Mouse (Mus musculus): ENCODE results near the gene Cad.
"Not testable (repeated sequence)": the region's sequence is repeated elsewhere in the genome, so short reads cannot be mapped to it uniquely, and the experiment has no call there.

The Cad gene

DNA sequence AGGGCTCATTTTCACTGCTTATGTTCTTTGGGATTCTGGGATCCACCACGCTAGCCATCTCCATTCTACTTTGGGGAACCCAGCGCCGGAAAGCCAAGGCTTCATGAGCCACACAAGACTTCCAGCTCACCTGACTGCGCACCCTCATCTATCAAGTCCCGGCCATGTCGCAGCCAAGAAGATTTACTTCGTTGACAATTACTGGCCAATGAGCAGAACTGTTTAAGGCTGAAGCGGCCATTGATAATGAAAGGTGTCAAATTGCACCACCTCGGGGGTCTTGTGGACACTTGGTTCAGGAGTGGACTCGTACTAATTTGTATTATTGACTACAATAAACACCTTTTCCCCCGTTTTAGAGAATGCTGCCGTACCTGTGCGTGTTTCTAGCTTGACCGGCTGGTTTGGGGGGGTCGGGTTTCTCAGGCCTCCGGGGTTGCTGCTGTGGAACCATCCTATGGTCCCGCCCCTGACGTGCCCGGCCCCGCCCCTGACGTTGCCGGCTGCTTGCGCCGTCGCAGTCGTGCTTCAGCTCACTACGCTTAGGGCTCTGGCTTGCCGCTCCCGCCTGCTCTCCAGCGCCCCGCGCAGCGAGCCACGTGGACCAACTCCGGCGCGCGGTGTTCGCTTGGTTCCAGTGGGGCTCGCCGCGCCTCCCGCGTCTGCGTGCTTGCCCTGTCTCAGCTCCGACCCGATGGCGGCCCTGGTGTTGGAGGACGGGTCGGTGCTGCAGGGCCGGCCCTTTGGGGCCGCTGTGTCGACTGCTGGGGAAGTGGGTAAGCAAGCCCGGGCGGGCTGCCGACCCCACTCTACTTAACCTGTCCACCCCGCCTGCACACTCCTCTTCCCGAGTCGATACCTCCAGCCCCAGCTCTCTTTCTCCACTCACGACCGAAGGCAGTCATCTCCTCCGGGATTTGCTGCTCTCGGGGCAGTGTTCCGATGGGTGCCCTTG, at the start of gene Cad:
TSS of gene Cad (plus strand) at position 520 of the 955 bp plus-strand sequence.
- DNase-seq (ENCODE audit: low spot score) = peak; percentile 94

DNA sequence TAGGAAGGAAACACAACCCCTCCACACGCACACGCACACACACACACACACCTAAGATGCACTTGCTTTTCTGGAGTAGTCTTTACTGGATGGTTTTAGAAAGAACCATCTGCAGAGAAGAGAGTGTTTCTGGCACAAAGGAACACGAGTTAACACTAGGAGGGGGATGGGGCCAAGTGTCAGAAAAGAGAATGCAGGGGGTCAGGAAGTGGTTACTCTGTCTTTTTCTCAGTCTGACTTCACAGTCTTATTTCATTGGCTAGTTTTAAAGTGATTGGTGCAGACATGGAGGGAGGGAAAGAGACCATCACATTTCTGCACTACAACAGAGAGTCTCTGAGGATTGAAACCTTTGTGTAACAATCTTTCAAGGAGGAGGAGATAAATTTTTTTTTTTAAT, 41.8 kb upstream of the Cad start:
- no peak for DNase-seq (ENCODE audit: low spot score)

DNA sequence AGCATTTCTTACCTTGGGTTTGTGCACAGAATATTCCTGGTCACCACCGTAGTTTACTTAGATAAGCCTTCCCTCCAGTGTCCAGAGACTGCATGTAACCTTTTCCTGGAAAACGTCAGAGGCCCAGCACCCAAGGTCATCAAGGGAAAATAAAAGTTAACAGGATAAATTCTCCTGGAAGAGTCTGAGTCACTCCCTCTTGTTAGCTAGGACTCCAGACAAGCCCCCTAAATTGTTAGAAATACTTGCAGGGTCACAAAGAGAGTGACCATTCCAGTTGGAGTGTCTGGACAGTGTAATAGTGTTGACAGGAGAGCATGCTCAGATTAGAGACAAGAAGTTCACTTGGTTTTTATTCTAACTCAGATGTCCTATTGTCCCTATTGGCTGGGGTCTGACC, 38.7 kb upstream of the Cad start:
- DNase-seq (ENCODE audit: low spot score) = no peak

DNA sequence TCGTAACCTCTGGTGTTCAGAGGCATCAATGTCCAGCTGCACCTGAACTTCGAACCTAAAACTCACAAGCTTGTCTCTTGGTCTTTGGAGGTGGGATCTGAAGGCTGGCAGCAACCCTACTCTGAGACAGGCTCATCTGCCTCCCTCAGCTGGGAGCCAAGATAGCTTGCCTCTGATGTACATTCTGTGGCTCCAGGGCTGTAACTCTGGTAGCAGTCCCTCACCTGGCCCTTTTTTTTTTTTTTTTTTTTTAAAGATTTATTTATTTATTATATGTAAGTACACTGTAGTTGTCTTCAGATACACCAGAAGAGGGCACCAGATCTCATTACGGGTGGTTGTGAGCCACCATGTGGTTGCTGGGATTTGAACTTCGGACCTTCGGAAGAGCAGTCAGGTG, 32.8 kb upstream of the Cad start:
- DNase-seq (ENCODE audit: low spot score) = not testable (repeated sequence)

DNA sequence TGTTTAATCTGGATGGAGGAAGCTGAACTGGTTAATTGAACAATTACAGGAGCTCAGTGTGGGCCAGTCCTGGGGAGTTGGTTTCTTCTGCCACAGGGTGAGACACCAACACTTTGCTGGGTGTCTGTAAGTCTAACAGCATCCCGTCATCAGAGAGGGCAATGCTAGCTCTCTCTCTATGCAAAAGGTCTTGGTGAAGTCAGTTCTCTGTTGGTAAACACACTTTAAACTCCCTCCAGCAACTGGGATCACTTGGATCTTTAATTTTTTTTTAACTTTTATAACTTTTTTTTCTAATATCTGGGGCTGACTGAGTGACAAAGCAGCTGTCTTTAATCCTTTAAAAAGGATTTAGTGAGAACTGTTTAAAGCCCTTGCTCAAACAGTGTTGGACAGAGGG, 31.9 kb upstream of the Cad start:
- no peak for DNase-seq (ENCODE audit: low spot score)

DNA sequence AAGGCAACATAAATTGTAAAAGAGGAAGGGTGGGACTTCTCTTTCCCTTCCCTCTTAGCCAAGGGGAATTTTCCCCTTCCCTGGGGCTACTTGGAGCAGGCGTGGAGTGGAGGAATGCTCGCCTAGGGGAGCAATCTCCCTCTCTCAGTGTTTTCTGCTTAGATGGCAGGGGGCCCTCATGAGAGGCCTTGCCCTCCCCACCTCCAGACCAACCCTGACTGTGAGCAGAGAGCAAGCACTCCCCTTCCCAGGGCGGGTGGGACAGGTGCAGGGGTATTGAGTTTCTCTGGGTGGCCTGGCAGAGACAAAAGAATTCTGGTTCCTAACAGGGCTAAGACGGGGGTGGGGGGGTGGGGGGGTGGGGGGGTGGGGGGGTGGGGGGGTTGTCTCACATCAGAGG, 31.3 kb upstream of the Cad start:
- DNase-seq (ENCODE audit: low spot score) = no peak

DNA sequence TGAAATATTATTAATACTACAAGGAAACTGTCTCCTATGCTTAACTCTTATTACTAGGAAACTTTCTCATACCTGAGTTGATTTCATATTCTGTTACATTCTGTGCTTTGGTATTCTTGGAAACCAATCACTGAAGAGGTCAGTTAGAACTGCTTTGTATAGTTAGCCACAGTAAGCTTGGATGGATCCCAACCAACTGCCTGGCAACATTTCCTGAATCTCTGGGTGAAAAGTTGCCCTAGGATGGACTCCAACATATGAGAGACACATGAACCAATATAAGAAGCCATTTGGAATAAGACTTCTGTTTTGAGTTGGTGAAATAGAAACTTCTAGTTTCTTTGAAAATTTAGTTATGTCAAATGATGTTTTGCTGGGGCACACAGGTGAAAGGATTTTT, 29.9 kb upstream of the Cad start:
- no peak for DNase-seq (ENCODE audit: low spot score)

DNA sequence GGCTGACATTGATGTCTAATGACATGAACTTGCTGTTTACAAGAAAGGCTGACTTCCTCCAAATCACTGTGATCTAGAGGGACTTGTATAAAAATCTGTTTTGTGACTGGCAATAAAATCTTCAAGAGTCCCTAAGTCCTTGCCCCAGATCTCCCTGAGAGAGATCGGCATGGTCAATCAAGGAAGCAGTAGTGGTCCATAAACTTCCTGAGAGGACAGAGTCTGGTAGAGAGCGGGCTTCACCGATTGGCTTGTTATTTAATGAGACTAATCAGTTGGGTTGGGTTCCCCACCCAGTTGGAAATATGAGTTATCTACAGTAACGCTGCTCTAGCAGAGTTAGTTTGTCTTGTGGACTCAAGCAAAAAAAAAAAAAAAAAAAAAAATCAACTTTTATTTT, 23.7 kb upstream of the Cad start:
- no peak for DNase-seq (ENCODE audit: low spot score)

DNA sequence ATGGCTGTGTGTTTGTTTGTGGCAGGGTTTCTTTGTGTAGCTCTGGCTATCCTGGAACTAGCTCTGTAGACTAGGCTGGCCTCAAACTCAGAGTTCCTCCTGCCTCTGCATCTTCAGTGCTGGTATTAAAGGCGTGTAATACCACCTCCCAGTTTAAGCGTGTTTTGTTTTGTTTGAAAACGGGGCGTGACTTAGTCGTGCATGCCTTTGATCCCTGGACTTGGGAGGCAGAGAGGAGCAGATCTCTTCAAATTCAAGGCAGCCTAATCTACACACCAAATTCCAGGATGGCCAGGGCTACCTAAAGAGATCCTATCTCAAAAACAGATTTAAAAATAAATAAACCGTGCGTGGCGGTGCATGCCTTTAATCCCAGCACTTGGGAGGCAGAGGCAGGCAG, 23.1 kb upstream of the Cad start:
- no peak for DNase-seq (ENCODE audit: low spot score)

DNA sequence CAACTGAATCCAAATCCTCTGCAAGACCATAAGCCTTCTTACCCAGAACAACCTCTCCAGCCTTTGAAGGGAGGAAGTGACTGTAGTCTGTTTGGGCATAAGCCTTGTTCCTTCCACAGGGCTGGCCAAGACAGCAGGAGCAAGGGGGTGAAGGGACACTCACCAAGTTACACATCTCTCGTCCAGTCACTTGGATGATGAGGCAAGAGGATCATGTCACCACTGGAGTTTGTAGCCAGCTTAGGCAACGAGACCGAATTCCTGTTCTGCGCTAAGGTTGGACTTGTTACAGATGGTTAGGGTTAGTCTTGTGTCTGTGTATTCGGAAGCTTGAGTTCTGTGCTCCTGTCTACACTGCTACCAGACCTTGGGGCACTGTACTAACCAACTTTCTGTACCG, 19.9 kb upstream of the Cad start:
- DNase-seq (ENCODE audit: low spot score) = no peak

DNA sequence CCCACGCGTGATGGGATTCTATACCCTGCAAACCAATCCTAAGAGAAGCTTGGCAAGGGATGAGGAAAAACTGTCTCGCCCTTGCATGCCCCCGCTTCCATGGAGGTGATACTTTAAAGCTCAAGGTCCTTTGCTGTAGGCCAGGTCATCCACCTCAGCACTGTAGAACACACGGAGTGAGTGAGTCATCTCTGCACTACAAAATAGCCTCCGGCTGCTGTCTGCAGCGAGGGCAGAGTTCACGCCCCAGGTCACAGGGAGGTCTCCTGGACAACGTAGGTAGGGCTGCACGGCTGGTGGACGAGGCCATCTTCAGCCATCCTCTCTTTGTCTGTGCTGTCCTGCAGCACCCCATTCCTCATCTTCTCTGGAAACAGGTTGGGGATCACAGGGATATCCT, 18.0 kb upstream of the Cad start:
- DNase-seq (ENCODE audit: low spot score) = not testable (repeated sequence)

DNA sequence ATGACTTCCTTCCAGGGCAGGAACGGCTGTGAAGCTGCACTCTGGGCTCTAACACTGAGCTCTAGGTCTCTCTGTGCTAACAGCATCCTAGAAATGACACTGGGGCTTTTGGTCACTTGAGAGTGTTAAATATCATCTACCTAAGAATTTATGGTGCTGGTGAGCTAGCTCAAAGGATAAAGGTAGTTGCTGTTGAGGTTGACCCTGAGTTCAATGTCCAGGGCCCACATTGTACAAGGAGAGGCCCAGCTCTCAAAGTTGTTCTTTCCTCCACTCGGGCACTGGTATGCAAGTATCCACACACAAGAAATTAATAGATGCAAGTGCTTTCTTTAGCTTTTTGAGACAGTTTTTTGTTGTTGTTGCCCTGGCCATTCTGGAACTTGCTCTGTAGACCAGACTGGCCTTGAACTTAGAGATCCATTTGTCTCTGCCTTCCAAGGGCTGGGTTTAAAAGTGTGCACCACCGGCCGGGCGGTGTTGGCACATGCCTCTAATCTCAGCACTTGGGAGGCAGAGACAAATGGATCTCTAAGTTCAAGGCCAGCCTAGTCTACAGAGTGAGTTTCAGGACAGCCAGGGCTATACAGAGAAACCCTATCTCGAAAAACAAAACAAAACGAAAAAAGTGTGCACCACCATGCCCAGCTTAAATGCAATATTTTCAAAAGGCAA, 16.3 kb upstream of the Cad start:
- no peak for DNase-seq (ENCODE audit: low spot score)

DNA sequence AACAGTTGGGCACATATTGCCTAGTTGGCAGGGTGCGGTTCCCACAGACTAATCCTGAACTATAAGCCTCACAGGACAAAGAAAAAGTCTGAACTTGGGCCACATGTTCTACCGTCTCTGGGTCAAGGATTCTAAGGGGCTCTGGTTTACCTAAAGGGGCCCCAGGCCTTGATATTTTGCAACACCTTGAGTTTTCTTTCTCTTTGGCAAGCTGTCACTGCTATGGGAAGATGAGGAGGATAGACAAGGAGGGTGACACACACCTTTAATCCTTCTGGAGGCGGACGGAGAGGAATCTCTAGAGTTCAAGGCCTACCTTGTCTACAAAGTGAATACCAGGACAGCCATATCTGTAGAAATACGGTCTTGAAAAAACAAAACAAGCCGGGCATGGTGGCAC, 8.2 kb upstream of the Cad start:
- no peak for DNase-seq (ENCODE audit: low spot score)

DNA sequence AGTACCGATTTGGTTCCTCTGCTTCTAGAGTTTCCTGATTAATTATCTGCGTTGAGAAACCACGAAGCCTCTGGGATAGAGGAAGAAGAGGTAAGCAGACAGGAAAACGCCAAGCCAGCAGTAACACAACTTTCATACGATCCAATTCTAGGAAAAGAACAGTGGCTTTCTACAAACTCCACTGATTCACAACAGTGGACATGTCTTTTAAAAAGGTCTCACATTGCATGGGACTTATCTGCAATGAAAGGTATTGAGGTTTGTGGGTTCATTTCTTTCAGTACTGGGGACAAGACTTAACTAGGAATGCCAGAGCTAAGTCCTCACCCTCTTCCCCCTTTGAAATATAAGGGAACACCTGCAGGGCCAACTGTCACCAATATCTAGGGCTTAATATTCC, 7.5 kb upstream of the Cad start:
- no peak for DNase-seq (ENCODE audit: low spot score)

DNA sequence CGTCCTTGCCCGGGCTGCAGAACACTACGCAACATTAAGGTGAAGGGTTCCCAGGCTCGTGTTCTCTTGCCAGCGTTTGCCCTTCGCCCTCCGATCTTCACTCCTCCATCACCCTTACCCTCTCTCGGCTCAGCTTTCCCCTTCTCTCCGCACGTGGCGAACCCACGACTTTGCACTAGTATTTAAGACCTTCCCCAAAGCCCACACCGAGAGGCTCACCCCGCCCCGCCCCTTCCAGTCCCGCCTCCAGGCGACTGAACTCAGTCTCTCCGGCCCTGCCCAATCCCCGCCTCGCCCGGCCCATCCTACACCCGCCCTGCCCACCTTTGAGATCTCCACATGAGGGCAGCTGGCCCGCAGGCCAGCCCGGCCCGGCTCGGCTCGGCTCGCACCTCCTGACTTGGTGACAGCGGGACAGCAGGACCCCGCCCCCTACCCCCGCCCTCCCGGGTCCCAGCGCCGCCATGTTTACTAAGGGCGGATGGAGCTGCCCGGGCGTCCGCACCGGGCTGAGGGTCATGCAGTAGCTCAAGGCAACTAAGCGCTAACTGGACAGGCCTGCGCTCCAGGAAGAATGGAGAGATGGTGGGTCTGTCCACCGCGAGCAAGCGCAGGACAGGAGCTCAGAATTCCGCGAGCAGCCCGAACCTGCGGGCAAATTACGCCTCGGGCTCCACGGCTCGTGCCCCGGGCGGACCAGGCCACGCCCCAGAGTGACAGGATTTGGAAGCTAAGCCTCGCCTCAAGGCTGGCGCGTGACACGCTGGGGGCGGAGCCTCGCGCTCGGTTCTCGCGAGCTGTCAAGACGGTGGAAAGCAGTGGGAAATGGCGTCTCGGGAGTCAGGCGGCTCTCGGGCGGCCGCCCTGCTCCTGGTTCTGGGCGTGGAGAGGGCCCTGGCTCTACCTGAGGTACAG, 6.5 kb upstream of the Cad start, which contains the start of gene Atraid:
TSS of gene Atraid (plus strand) at position 465 of the 915 bp plus-strand sequence.
- peak; percentile 98 for DNase-seq (ENCODE audit: low spot score)

DNA sequence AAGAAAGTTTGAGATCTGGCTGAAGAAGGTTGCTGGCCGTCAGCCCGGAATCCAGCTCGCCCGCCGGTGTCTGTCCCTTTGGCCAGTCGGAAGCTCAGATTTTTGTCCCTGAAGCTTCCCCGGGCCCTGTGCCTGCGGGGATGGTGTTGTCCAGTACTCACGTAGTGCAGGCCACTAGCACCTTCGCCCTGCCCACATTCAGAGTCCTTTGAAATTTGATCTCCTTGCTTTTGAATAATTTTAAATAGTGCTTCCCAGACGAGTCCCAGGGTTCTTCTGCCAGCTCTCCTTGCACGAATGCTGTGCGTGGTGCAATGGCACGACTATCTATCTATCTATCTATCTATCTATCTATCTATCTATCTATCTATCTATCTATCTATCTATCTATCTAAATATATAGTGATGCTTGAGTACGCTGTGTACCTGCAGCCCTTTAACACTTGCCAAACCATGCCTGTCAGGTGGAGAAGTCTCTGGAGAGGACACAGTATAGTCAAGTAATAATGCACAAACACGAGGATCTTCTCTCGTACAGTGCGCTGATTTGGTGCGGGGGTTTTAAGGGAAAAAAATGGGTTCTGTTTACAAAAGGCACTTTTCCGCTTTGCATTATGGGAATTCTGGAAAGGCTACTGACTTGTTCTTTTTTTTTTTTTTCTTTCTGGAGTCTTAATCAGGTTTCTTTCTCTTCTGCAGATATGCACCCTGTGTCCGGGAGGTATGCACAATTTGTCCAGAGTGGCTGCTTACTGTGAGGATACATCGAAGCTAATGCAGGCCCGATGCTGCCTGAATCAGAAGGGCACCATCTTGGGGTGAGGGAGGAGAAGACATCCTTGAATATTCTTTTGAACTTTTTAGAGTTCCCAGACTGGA, 5.6 kb upstream of the Cad start, which contains the start of gene Slc5a6:
TSS of gene Slc5a6 (minus strand) at position 162 of the 879 bp plus-strand sequence.
- peak; percentile 81 for DNase-seq (ENCODE audit: low spot score)

DNA sequence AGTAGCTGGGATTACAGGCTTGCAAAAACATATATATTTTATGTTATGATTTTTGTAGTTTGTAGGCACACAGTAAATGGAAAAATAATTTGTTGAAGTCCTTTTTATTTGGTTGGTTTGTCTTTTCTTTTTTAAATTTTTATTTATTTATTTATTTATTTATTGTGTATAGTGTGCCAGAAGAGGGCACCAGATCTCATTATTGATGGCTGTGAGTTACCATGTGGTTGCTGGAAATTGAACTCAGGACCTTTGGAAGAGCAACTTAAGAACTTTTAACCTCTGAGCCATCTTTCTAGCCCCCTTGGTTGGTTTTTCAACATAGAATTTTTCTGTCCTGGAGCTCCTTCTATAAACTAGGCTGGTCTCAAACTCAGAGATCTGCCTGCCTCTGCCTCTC, 4.2 kb upstream of the Cad start:
- no peak for DNase-seq (ENCODE audit: low spot score)

DNA sequence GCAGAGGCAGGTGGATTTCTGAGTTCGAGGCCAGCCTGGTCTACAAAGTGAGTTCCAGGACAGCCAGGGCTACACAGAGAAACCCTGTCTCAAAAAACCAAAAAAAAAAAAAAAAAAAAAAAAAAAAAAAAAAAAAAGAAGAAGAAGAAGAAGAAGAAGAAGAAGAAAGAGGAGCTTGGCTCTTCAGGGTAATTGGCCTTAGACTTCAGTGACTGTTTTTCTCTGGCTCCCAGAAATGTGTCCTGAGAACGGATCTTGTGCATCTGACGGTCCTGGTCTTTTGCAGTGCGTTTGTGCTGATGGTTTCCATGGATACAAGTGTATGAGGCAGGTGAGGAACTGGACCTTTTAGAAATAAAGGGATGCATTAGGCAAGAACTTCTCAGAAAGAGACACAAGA, 852 bp upstream of the Cad start:
- not testable (repeated sequence) for DNase-seq (ENCODE audit: low spot score)

DNA sequence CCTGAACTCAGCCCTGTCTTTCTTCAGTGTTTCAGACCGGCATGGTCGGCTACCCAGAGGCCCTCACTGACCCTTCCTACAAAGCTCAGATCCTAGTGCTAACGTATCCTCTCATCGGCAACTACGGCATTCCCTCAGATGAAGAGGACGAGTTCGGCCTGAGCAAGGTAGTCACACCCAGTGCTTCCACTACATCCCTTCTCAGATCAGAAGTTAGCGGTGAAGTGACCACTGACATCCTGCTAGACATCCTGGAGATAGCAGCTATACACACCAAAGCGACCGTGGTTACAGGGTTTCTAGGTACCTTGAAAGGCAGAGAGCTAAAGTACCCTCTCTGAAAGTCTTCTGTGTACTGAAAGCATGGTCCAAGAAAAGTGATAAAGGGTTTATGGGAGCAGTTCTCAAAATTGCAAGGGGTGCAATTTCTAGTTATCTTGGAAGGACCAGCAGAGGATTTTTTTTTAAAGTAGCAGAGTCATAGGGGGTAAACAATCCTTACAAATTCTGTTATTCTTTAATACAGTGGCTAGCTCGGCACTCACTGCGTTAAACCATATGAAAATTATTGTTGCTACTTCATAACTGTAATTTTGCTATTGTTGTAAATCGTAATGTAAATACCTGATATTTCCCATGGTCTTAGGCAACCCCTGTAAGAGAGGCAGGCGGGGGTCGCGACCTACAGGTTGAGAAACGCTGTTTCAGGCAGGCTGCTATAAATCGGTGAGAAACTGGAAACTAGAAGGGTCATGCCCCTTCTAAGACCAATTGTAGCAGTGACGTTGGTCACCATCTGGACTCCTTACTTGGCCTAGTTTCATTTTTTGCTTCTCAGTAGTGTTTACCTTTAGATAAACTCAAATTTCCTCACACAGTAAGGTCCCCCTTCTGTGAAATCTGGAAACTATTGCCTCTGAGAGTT, 898 bp downstream of the Cad start:
- peak; percentile 65 for DNase-seq (ENCODE audit: low spot score)

DNA sequence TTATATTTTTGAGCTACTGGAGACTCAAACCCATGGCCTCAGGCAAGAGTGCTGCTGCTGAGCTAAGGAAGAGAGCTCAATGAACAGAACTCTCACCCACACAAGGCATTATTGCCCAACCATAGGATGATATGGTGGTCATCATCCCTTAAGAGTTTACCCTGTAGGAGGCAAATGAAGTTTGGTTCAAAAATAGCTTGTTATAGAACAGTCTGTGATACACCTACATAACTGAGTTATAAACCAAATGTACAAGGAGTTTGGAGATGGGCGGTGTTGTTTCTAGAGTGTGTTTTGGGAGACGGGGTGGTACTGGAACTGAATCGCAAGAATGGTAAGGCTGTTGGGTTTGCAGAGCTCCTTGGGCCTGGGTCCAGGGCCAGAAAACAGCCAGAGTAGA, 15.2 kb downstream of the Cad start:
- no peak for DNase-seq (ENCODE audit: low spot score)
